ENCODE assay signal across 16 mouse cellular contexts in genomic region chr1:127836619-127837018, GRCm38 (mm10). TPM values are rescaled to one million over a fixed set of nuclear protein-coding genes. Genes with fewer than 3 reads are reported as not detected.
"Had no signal": no experiment of that assay in that cellular context is flagged by ENCODE, and none has a peak within 500 bp of the region (broad histone marks: within the 10 kb centered on the region; RNA-seq: fewer than 3 reads in every experiment).

No protein-coding gene starts in this region.

- H3K4me3 ChIP-seq: layer of hippocampus, adult 2 months; left cerebral cortex, adult 2 months; limb, embryonic 12.5 days; liver, embryonic 13.5 days; lung, embryonic 15.5 days; midbrain, embryonic 12.5 days had no signal

- H3K9ac ChIP-seq: limb, embryonic 12.5 days; liver, embryonic 13.5 days; liver, postnatal 0 days; lung, embryonic 15.5 days; midbrain, embryonic 12.5 days had no signal

- H3K4me1 ChIP-seq: lung, embryonic 15.5 days; midbrain, embryonic 12.5 days had no signal

- ATAC-seq: liver, postnatal 0 days had no signal

- H3K27me3 ChIP-seq: limb, embryonic 12.5 days; liver, embryonic 13.5 days; lung, embryonic 15.5 days; midbrain, embryonic 12.5 days had no signal

- H3K9me3 ChIP-seq: limb, embryonic 12.5 days; liver, embryonic 13.5 days; lung, embryonic 15.5 days; midbrain, embryonic 12.5 days had no signal

- H3K36me3 ChIP-seq: limb, embryonic 12.5 days; liver, embryonic 13.5 days; lung, embryonic 15.5 days; midbrain, embryonic 12.5 days had no signal

- H3K4me2 ChIP-seq: limb, embryonic 12.5 days; liver, embryonic 13.5 days; lung, embryonic 15.5 days; midbrain, embryonic 12.5 days had no signal

- DNase-seq: kidney, adult 18-20 months; kidney, postnatal 10 days; kidney, postnatal 4 days; liver; liver, embryonic 13.5 days; liver, postnatal 0 days; right cerebral cortex, postnatal 25 days; thymus, postnatal 14 days had no signal

- H3K27ac ChIP-seq: layer of hippocampus, adult 2 months; left cerebral cortex, adult 2 months; limb, embryonic 12.5 days; liver, embryonic 13.5 days; lung, embryonic 15.5 days; midbrain, embryonic 12.5 days; stomach, postnatal 0 days had no signal

RNA-seq across cellular contexts. Expression of gene Map3k19, which starts 18.2 kb away (rescaled TPM):
- polyA plus RNA-seq: kidney, embryonic 14.5 days; limb, embryonic 12.5 days; liver, embryonic 13.5 days; liver, postnatal 0 days; small intestine, adult 2 months; stomach, postnatal 0 days had no signal
